In the genomic region with DNA sequence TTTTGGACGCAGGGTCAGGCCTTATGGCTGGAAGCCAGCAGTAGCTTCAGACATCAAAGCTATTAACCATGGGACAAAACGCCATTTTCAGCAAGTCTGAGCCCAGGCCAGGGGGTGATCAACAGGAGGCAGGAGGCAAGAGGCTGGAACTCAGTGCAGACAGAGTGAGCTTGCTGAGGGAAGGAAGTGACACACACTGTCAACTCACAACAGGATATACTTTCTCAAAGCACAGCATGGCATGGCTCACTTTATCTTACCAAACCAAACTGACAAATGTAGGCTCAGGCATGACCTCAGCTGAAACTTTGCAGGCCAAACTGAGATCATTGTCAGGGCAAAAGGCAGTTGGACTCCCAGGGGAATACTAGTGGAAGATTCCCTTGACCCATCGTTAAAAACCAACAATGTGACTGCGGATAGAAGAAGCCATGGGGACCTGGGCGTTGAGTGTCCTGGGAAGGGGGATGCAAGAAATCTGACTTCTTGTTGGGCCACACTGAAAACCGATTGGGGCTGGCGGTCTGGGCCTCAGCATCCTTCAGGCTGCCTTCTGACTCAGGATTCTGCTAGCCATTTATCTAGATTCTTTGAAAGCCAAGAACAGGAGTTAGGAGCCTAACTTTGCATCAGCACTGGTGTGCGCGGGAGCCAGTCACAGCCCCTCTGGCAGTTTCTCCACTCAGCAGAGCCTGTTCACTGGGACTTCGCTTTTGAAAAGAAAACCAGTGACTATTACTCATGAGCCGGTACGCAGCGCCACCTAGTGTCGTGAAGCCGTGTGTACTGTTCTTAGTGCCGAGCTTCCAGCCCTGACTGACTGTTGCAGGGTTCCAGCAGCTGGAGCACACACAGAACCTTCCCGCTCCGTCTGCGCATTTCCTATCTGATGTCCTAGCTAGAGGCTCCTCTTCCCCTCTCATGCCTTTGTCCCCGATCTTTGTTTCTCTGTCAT, we compare ENCODE assay signal across 8 mouse cellular contexts.
A peak's percentile ranks its signal among the peaks of the same experiment; 100 is the strongest.
DNase-seq lines count a peak whose midpoint lies in the region; ATAC-seq and TF ChIP-seq lines count a peak whose summit lies in the region.

No protein-coding gene starts in this region.

- no peak overlapping the region for H3K9ac ChIP-seq in forebrain, embryonic 14.5 days (ENCODE audit: low read length)
- no peak overlapping the region for H3K9ac ChIP-seq in liver, embryonic 16.5 days (ENCODE audit: low read depth, low read length)
- no peak overlapping the region for H3K9ac ChIP-seq in neural tube, embryonic 12.5 days
- H3K9ac ChIP-seq in stomach, postnatal 0 days (ENCODE audit: low read length), result no peak overlapping the region

- DNase-seq in ES-CJ7 (ENCODE audit: low read depth, low spot score), result peak; percentile 90
- peak; percentile 95 for DNase-seq in forebrain, embryonic 14.5 days (ENCODE audit: low spot score)
- DNase-seq in heart, postnatal 14 days, result peak; percentile 89 to 93
- DNase-seq in large intestine, adult 2 months (ENCODE audit: low read depth, low spot score), result peak; percentile 65
- DNase-seq in stomach, postnatal 0 days (ENCODE audit: low spot score), result peak; percentile 90

- no peak overlapping the region for H3K4me2 ChIP-seq in forebrain, embryonic 14.5 days (ENCODE audit: low read length)
- H3K4me2 ChIP-seq in liver, embryonic 16.5 days (ENCODE audit: low read depth, low read length), result no peak overlapping the region
- H3K4me2 ChIP-seq in neural tube, embryonic 12.5 days (replicated peaks), result no peak overlapping the region
- no peak overlapping the region for H3K4me2 ChIP-seq in stomach, postnatal 0 days (replicated peaks; ENCODE audit: low read depth)

- no peaks in the 10 kb centered on the region for H3K4me1 ChIP-seq in forebrain, embryonic 14.5 days (ENCODE audit: control insufficient read depth, insufficient read depth, low read length)
- H3K4me1 ChIP-seq in liver, embryonic 16.5 days (ENCODE audit: control insufficient read depth, low read depth, low read length), result peaks cover 9% of the 10 kb centered on the region
- no peaks in the 10 kb centered on the region for H3K4me1 ChIP-seq in neural tube, embryonic 12.5 days
- H3K4me1 ChIP-seq in stomach, postnatal 0 days (replicated peaks; ENCODE audit: control insufficient read depth, insufficient read depth), result no peaks in the 10 kb centered on the region

- 0 out of 2 replicates have a peak, but pooled peaks cover 2% of the 10 kb centered on the region for H3K27me3 ChIP-seq in forebrain, embryonic 14.5 days (replicated peaks; ENCODE audit: control insufficient read depth, insufficient read depth, low read length)
- H3K27me3 ChIP-seq in liver, embryonic 16.5 days (ENCODE audit: control insufficient read depth, insufficient read depth, low read depth, low read length), result no peaks in the 10 kb centered on the region
- no peaks in the 10 kb centered on the region for H3K27me3 ChIP-seq in neural tube, embryonic 12.5 days (replicated peaks)
- no peaks in the 10 kb centered on the region for H3K27me3 ChIP-seq in stomach, postnatal 0 days (ENCODE audit: control insufficient read depth, insufficient read depth, low read length)

- H3K27ac ChIP-seq in forebrain, embryonic 14.5 days (ENCODE audit: low read depth, low read length), result no peak overlapping the region
- no peak overlapping the region for H3K27ac ChIP-seq in liver, embryonic 16.5 days (ENCODE audit: low read length)
- H3K27ac ChIP-seq in neural tube, embryonic 12.5 days, result no peak overlapping the region
- no peak overlapping the region for H3K27ac ChIP-seq in stomach, postnatal 0 days (replicated peaks)

- peak; percentile 97 for TF ChIP-seq CTCF in stomach, postnatal 0 days (IDR thresholded peaks at IDR 0.05; ENCODE audit: low read depth)

- no peaks in the 10 kb centered on the region for H3K9me3 ChIP-seq in forebrain, embryonic 14.5 days (replicated peaks; ENCODE audit: control insufficient read depth, low read length)
- no peaks in the 10 kb centered on the region for H3K9me3 ChIP-seq in liver, embryonic 16.5 days (replicated peaks; ENCODE audit: control insufficient read depth, low read length)
- no peaks in the 10 kb centered on the region for H3K9me3 ChIP-seq in neural tube, embryonic 12.5 days
- H3K9me3 ChIP-seq in stomach, postnatal 0 days (ENCODE audit: control insufficient read depth, low read length), result no peaks in the 10 kb centered on the region

- no peak for TF ChIP-seq EP300 in stomach, postnatal 0 days (optimal IDR thresholded peaks at IDR 0.05)

- H3K4me3 ChIP-seq in forebrain, embryonic 14.5 days (ENCODE audit: low read depth, low read length), result no peak overlapping the region
- H3K4me3 ChIP-seq in liver, embryonic 16.5 days (ENCODE audit: low read depth, low read length), result no peak overlapping the region
- no peak overlapping the region for H3K4me3 ChIP-seq in neural tube, embryonic 12.5 days
- no peak overlapping the region for H3K4me3 ChIP-seq in stomach, postnatal 0 days (ENCODE audit: low read depth, low read length)

- intact Hi-C loops in heart, postnatal 14 days (cut with DNase I), result loop anchor here (1.0 to 5.0 kb wide), 3 partner anchors 67 to 297 kb away; partner anchors contain the start of gene St3gal5

- WGBS in forebrain, embryonic 14.5 days, result 21% methylated on average over 20 of the region's 20 CpGs
- WGBS in large intestine, adult 2 months, result 21% methylated on average over 20 of the region's 20 CpGs
- WGBS in liver, embryonic 16.5 days (ENCODE audit: insufficient replicate concordance), result 14% methylated on average over 20 of the region's 20 CpGs
- 22% methylated on average over 20 of the region's 20 CpGs for WGBS in neural tube, embryonic 12.5 days
- WGBS in stomach, postnatal 0 days, result 20% methylated on average over 20 of the region's 20 CpGs

- ATAC-seq in cerebellum, adult (ENCODE audit: insufficient number of reproducible peaks, low FRiP score, low TSS enrichment), result peak; percentile 91
- ATAC-seq in forebrain, embryonic 14.5 days, result peak; percentile 93
- ATAC-seq in liver, embryonic 16.5 days (ENCODE audit: low read depth), result peak; percentile 45
- peak; percentile 81 for ATAC-seq in neural tube, embryonic 12.5 days (ENCODE audit: low FRiP score, low read depth)
- peak; percentile 87 for ATAC-seq in stomach, postnatal 0 days (ENCODE audit: low FRiP score, low TSS enrichment)

- H3K36me3 ChIP-seq in forebrain, embryonic 14.5 days (ENCODE audit: control insufficient read depth, insufficient read depth, low read length), result no peaks in the 10 kb centered on the region
- no peaks in the 10 kb centered on the region for H3K36me3 ChIP-seq in liver, embryonic 16.5 days (ENCODE audit: control insufficient read depth, insufficient read depth)
- no peaks in the 10 kb centered on the region for H3K36me3 ChIP-seq in neural tube, embryonic 12.5 days
- no peaks in the 10 kb centered on the region for H3K36me3 ChIP-seq in stomach, postnatal 0 days (ENCODE audit: control insufficient read depth, insufficient read depth, low read length)
